Mouse (Mus musculus) heart, embryonic 14.5 days (tissue): ENCODE data around the gene Myom1. TPM values are rescaled to one million over a fixed set of nuclear protein-coding genes. Genes with fewer than 3 reads are reported as not detected.

Experiments used
- ATAC-seq: fragments of 200-750 bp; cut with Nextera tagmentation; 2 replicates; pipeline ENCODE4 v1.8.0; 2017; ENCODE audit warnings: low read depth, moderate TSS enrichment; ENCODE audit not compliant: insufficient number of reproducible peaks, insufficient read depth, low FRiP score
- H3K27ac ChIP-seq, 2 experiments: fragments of 200-500 bp in 1 of 2; fragments of 300-500 bp in 1 of 2; sonication (generic) in 1 of 2; replicated peaks in 1 of 2; 2 replicates each; pipeline ENCODE4 v1.5.1; 2012 to 2014; ENCODE audit warnings: low read depth in 2 of 2, low read length in 2 of 2, control low read depth in 1 of 2, mild to moderate bottlenecking in 1 of 2, mixed read lengths in 1 of 2; ENCODE audit not compliant: control insufficient read depth in 1 of 2, insufficient read depth in 1 of 2
- H3K27me3 ChIP-seq: fragments of 300-500 bp; sonication (generic); 2 replicates; pipeline ENCODE4 v1.6.1; 2014; ENCODE audit warnings: mild to moderate bottlenecking, low read length, control low read depth; ENCODE audit not compliant: control insufficient read depth, insufficient read depth
- H3K36me3 ChIP-seq: fragments of 300-500 bp; sonication (generic); 2 replicates; pipeline ENCODE4 v1.6.1; 2014; ENCODE audit warnings: mild to moderate bottlenecking, control low read depth, low read length, mixed read lengths; ENCODE audit not compliant: control insufficient read depth, insufficient read depth
- H3K4me1 ChIP-seq, 2 experiments: fragments of 200-500 bp in 1 of 2; fragments of 300-500 bp in 1 of 2; sonication (generic) in 1 of 2; 2 replicates each; pipeline ENCODE4 v1.6.1; 2012 to 2014; ENCODE audit warnings: low read length in 2 of 2, control low read depth in 1 of 2, mixed read lengths in 1 of 2; ENCODE audit not compliant: control insufficient read depth in 2 of 2, insufficient read depth in 2 of 2
- H3K4me2 ChIP-seq: fragments of 300-500 bp; sonication (generic); 2 replicates; pipeline ENCODE4 v1.6.1; 2014; ENCODE audit warnings: mild to moderate bottlenecking, low read length
- H3K4me3 ChIP-seq, 2 experiments: fragments of 200-500 bp in 1 of 2; fragments of 300-500 bp in 1 of 2; sonication (generic) in 1 of 2; 2 replicates each; pipeline ENCODE4 v1.5.1; 2012 to 2014; ENCODE audit warnings: low read length in 2 of 2, mild to moderate bottlenecking in 2 of 2, control low read depth in 1 of 2, low read depth in 1 of 2, moderate library complexity in 1 of 2; ENCODE audit not compliant: control insufficient read depth in 1 of 2, insufficient read depth in 1 of 2
- H3K9ac ChIP-seq: fragments of 300-500 bp; sonication (generic); 2 replicates; pipeline ENCODE4 v1.6.1; 2014; ENCODE audit warnings: mild to moderate bottlenecking, low read length
- H3K9me3 ChIP-seq: fragments of 300-500 bp; sonication (generic); 2 replicates; pipeline ENCODE4 v1.6.1; 2016; ENCODE audit warnings: low read length, control low read depth; ENCODE audit not compliant: control insufficient read depth
- WGBS: fragments of 180-500 bp; shearing (Covaris S2); extraction: QIAGEN DNeasy Blood & Tissue Kit; methylation state at CpG from one replicate; pipeline ENCODE4 v1.1.7; 2014; 5-methylcytosine and 5-hydroxymethylcytosine counted together
- polyA plus RNA-seq: library from polyadenylated mRNA; unstranded; fragments of >200 nt; fragmentation: Nextera tagmentation; extraction: Ambion mirVana; gene quantifications from 2 replicates; pipeline ENCODE4 v1.2.1, GENCODE M21; 2014

Myom1 gene
- polyA plus RNA-seq, 1 experiment from 2014 or later: 273 TPM

DNA sequence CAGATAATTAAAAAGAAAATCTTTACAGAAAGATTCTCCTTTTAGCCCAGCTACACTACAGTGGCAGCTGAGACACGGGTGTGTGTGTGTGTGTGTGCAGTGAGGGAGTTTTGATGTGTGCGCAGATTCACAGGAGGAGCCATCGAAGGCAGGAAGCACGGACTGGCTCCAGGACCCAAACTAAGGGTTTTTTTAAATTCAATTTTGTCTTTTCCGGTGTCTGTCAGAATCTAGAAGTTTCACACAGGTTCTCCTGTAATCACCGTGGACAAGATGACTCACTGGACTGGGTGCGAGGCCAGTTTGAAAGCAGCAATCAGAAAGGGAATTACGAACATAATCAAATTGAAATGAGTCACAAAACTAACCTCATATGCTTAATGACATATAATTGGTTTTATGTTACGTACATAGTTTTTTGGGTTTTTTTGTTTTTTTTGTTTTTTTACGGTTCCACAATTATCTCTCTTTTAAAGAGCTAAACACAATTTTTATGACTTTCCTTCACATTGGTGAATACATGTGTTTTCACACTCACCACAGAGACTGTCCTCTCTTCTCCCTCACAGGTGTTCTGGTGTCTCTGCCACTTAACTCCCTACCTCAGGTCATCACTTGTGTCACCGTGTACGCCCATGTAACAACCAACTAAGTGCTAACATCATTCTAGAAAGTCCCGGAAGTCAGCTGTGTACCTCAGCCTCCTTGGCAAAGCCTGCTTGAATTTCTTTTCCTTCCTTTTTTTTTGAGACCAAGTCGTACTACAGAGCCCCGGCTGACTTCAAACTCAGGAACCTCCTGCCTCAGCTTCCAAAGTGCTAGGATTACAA, 15.4 kb upstream of the Myom1 start:
- Histone ChIP-seq H3K4me2 (no peak overlapping the region), H3K36me3 (peaks cover 48% of the 10 kb centered on the region), H3K4me3 (no peak overlapping the region), H3K27ac (no peak overlapping the region), H3K4me1 (peaks cover 14 to 25% of the 10 kb centered on the region in 2 experiments), H3K9ac (no peak overlapping the region), H3K27me3 (peaks cover 14% of the 10 kb centered on the region), H3K9me3 (no peaks in the 10 kb centered on the region)
- no peak for ATAC-seq
- WGBS: 86% methylated on average over 15 of the region's 15 CpGs

GRCm38 (mm10) chr17:70988337-70988767, 14.1 kb upstream of the Myom1 start:
- Histone ChIP-seq H3K9ac (no peak overlapping the region; the same call in 1 of the 2 replicates), H3K4me1 (peaks cover 19 to 36% of the 10 kb centered on the region in 2 experiments), H3K9me3 (no peaks in the 10 kb centered on the region), H3K4me2 (no peak overlapping the region), H3K27me3 (0 out of 2 replicates have a peak, but pooled peaks cover 3% of the 10 kb centered on the region), H3K27ac (no peak overlapping the region), H3K36me3 (peaks cover 50% of the 10 kb centered on the region), H3K4me3 (no peak overlapping the region)
- ATAC-seq: no peak
- WGBS: 89% methylated on average over 12 of the region's 12 CpGs

DNA sequence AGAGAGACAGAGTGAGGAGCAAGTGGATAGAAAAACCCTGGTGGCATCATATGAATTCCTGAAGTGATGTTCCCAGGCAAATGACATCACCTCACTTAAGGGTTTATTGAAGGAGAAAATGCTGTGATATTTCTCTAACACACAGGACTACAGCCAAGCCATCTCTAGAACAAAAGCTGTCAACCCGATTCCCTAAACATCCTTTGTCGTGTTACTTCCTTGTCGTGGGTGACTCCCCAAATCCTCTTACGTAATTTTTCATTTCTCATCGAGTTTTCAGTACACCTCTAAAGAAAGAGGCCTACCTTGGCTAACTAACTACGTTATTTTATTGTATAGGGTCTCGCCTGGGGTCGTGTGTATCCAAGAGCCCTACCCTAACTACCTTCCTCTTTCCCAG, 13.0 kb upstream of the Myom1 start:
- Histone ChIP-seq H3K4me3 (peak overlapping the region; percentile 69 to 80), H3K27ac (no peak overlapping the region; a peak in 1 of 4 replicates), H3K9me3 (no peaks in the 10 kb centered on the region), H3K27me3 (no peaks in the 10 kb centered on the region), H3K9ac (peak overlapping the region; percentile 84), H3K36me3 (peaks cover 57% of the 10 kb centered on the region), H3K4me2 (peak overlapping the region; percentile 89), H3K4me1 (peaks cover 23 to 46% of the 10 kb centered on the region in 2 experiments)
- no peak for ATAC-seq
- WGBS: 62% methylated on average over 8 of the region's 8 CpGs

DNA sequence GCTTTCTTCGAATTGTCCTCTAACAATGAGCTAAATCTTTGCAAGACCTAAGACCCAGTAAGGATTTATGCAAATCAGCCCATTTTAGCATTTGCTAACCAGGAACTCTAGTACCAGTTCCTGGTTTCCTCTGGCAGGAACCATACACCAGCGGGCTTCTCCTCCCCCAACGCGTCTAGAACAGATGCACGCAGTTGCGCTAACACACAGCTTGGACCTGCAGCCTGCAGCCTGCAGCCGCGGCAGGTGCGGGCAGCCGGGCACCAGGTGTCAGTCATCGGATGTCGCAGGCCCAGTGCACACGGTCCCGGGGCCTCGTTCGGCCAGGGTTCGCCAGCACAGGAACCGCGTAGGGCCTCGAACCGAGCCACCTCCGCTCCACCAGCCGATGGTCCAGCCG, 12.4 kb upstream of the Myom1 start:
- Histone ChIP-seq H3K9ac (peak overlapping the region; percentile 84), H3K4me3 (peak overlapping the region; percentile 69 to 80), H3K27me3 (no peaks in the 10 kb centered on the region), H3K9me3 (no peaks in the 10 kb centered on the region), H3K4me1 (peaks cover 28 to 52% of the 10 kb centered on the region in 2 experiments), H3K27ac (peak overlapping the region; percentile 26 to 85; a peak in 3 of 4 replicates), H3K36me3 (peaks cover 61% of the 10 kb centered on the region), H3K4me2 (peak overlapping the region; percentile 89)
- 2% methylated on average over 24 of the region's 24 CpGs for WGBS
- ATAC-seq: peak; percentile 24

DNA sequence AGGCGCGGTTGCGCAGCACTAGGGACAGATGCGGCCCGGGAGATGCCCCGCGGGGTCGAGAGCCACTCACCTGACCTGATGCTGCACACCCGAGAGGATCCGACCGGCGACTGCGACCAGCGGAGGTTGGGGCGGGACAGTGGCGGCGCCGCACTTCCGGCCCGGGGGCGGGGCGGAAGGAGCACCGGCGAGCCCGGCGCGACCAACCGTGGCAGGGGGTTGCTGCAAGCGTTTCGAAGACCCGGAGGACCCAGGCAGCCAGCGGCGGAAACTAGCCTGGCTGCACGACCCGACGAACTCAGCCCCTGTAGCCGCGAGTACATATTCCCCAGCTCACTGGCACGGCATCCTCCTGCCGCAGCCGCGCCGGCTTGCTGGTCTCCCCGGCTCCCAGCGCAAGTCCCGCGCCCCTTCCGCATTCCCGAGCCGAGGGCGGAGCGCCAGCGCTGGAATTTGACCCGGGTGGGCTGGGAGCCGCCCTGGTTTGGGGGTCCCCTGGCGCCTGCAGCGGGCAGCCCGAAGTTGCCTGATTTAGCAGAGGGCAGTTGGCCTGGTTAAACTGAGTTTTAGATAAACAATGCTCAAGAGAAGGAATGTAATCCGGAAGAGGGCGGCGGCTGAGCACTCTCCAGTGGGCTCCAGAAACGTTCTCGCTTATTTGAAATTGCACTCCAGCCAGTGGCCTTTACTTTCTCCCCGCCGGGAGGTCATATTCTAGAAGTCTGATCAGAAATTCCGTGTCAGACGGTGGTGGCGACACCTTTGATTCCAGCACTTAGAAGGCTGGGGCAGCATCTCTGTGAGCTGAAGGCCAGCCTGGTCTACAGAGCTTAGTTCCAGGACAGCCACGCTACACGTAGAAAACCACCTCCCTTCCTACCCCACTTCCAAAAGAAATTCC, 11.8 kb upstream of the Myom1 start:
- under 1% methylated on average over 65 of the region's 70 CpGs for WGBS
- H3K4me1 ChIP-seq: peaks cover 30 to 56% of the 10 kb centered on the region in 2 experiments
- H3K27me3 ChIP-seq: no peaks in the 10 kb centered on the region
- H3K9ac ChIP-seq: peak overlapping the region; percentile 84
- peak overlapping the region; percentile 89 for H3K4me2 ChIP-seq
- H3K4me3 ChIP-seq: peak overlapping the region; percentile 69 to 80
- peak; percentile 75 for ATAC-seq
- H3K36me3 ChIP-seq: peaks cover 63% of the 10 kb centered on the region
- peak overlapping the region; percentile 85 to 87 for H3K27ac ChIP-seq
- no peaks in the 10 kb centered on the region for H3K9me3 ChIP-seq

DNA sequence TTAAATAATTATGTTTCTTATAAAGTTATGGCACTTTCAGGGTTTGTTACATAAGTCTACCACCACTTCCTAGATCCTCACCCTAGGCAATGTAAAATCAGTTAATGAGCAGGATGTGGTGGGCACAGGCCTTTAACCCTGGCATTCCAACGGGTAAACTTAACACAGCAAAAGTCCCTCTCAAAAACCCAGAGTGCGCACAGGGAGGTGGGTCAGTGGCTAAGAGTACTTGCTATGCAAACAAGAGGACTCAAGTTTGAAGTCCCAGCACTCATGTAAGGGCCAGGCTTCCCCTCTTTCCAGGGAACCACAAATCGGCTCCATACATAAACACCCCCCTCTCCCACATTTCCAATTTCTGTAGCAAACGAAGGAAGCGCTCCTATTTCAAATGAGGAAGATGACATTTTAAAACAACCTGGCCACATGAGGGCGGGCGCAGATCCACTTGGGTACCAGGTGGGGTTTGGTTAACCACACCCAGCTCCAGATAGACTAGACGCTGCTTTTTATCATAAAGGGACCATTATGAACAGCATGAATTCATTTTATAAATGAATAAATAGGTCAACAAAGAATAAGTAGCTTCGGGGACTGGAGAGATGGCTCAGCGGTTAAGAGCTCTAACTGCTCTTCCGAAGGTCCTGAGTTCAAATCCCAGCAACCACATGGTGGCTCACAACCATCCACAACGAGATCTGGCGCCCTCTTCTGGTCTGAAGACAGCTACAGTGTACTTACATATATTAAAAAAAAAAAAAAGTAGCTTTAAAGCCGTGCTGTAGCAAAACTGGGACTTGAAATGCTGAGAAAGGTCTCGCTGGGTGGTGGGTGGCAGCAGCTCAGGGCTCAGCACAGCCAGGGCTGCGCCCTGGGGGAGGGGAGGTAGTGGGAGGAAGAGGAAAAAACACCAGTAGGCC, 10.5 kb upstream of the Myom1 start:
- no peak for ATAC-seq
- Histone ChIP-seq H3K4me3 (no peak overlapping the region), H3K9me3 (no peaks in the 10 kb centered on the region), H3K27ac (peak overlapping the region; percentile 45 to 85; a peak in 3 of 4 replicates), H3K4me2 (peak overlapping the region; percentile 89; the same call in 1 of the 2 replicates), H3K27me3 (no peaks in the 10 kb centered on the region), H3K36me3 (peaks cover 67% of the 10 kb centered on the region), H3K4me1 (peaks cover 34 to 69% of the 10 kb centered on the region in 2 experiments), H3K9ac (no peak overlapping the region)
- 79% methylated on average over 16 of the region's 16 CpGs for WGBS
